In genomic region chr17:29244912-29245311, GRCm38 (mm10) we compare ENCODE assay signal across 9 mouse cellular contexts. TPM values are rescaled to one million over a fixed set of nuclear protein-coding genes. Genes with fewer than 3 reads are reported as not detected.
A peak's percentile ranks its signal among the peaks of the same experiment; 100 is the strongest.
DNase-seq lines count a peak whose midpoint lies in the region; ATAC-seq and TF ChIP-seq lines count a peak whose summit lies in the region.
"Had no signal": no experiment of that assay in that cellular context is flagged by ENCODE, and none has a peak within 500 bp of the region (broad histone marks: within the 10 kb centered on the region; RNA-seq: fewer than 3 reads in every experiment).

No protein-coding gene starts in this region.

- H3K4me3 ChIP-seq in neural tube, embryonic 13.5 days = no peak overlapping the region
- no peak overlapping the region for H3K4me3 ChIP-seq in forebrain, embryonic 13.5 days
- H3K4me3 ChIP-seq in limb, embryonic 14.5 days (replicated peaks; ENCODE audit: low read length) = no peak overlapping the region

- H3K36me3 ChIP-seq in neural tube, embryonic 13.5 days = peaks cover 3% of the 10 kb centered on the region
- H3K36me3 ChIP-seq in forebrain, embryonic 13.5 days (ENCODE audit: poor library complexity, severe bottlenecking) = peaks cover 8% of the 10 kb centered on the region
- H3K36me3 ChIP-seq in limb, embryonic 14.5 days (ENCODE audit: control insufficient read depth, insufficient read depth, low read length) = peaks cover 7% of the 10 kb centered on the region; the same call in 1 of the 2 replicates

- TF ChIP-seq POLR2A in limb, embryonic 14.5 days (IDR thresholded peaks at IDR 0.05; ENCODE audit: borderline replicate concordance, extremely low read depth, insufficient read depth, insufficient read length) = no peak

- no peaks in the 10 kb centered on the region for H3K9me3 ChIP-seq in neural tube, embryonic 13.5 days
- H3K9me3 ChIP-seq in forebrain, embryonic 13.5 days (replicated peaks) = no peaks in the 10 kb centered on the region
- H3K9me3 ChIP-seq in limb, embryonic 14.5 days (ENCODE audit: control insufficient read depth, low read length) = no peaks in the 10 kb centered on the region

- peaks cover 42% of the 10 kb centered on the region for H3K4me1 ChIP-seq in neural tube, embryonic 13.5 days (replicated peaks)
- H3K4me1 ChIP-seq in forebrain, embryonic 13.5 days = peaks cover 33% of the 10 kb centered on the region
- H3K4me1 ChIP-seq in limb, embryonic 14.5 days (ENCODE audit: control insufficient read depth, insufficient read depth, low read length) = peaks cover 19% of the 10 kb centered on the region

- H3K27ac ChIP-seq in neural tube, embryonic 13.5 days (replicated peaks) = peak overlapping the region; percentile 74
- H3K27ac ChIP-seq in forebrain, embryonic 13.5 days = peak overlapping the region; percentile 54; the same call in 1 of the 2 replicates
- H3K27ac ChIP-seq in limb, embryonic 14.5 days (replicated peaks; ENCODE audit: low read depth, low read length) = no peak overlapping the region

- peaks cover 5% of the 10 kb centered on the region; the same call in 1 of the 2 replicates for H3K27me3 ChIP-seq in neural tube, embryonic 13.5 days
- H3K27me3 ChIP-seq in forebrain, embryonic 13.5 days = 0 out of 2 replicates have a peak, but pooled peaks cover 4% of the 10 kb centered on the region
- H3K27me3 ChIP-seq in limb, embryonic 14.5 days (ENCODE audit: control insufficient read depth, insufficient read depth, low read length) = no peaks in the 10 kb centered on the region

- 13% methylated on average over 11 of the region's 12 CpGs for WGBS in neural tube, embryonic 13.5 days
- WGBS in forebrain, embryonic 13.5 days = 49% methylated on average over 11 of the region's 12 CpGs
- WGBS in limb, embryonic 14.5 days = 10% methylated on average over 11 of the region's 12 CpGs

- intact Hi-C loops in heart, postnatal 36 days (cut with DNase I) = no loop called here

- peak overlapping the region; percentile 41 for H3K9ac ChIP-seq in neural tube, embryonic 13.5 days
- H3K9ac ChIP-seq in forebrain, embryonic 13.5 days = peak overlapping the region; percentile 26; the same call in 1 of the 2 replicates
- H3K9ac ChIP-seq in limb, embryonic 14.5 days (ENCODE audit: low read depth, low read length, severe bottlenecking) = 0 out of 2 replicates have a peak overlapping the region, but pooled peaks have one; percentile 21

- ATAC-seq in neural tube, embryonic 13.5 days (ENCODE audit: low read depth) = no peak
- no peak for ATAC-seq in forebrain, embryonic 13.5 days
- ATAC-seq in limb, embryonic 14.5 days (ENCODE audit: low FRiP score, low read depth) = no peak

- DNase-seq in neural tube, embryonic 10.5 days (ENCODE audit: extremely low spot score, low spot score) = no peak
- DNase-seq in limb, embryonic 14.5 days (ENCODE audit: low spot score) = no peak
- no peak for DNase-seq in adrenal gland, adult 8-10 months
- no peak for DNase-seq in ovary, adult 18-20 months (ENCODE audit: low spot score)
- DNase-seq in heart, postnatal 36 days = no peak
- DNase-seq: cerebellum, adult 9-10 months had no signal

- H3K4me2 ChIP-seq in neural tube, embryonic 13.5 days = no peak overlapping the region; the same call in 1 of the 2 replicates
- no peak overlapping the region for H3K4me2 ChIP-seq in forebrain, embryonic 13.5 days
- H3K4me2 ChIP-seq in limb, embryonic 14.5 days (replicated peaks; ENCODE audit: low read depth, low read length, severe bottlenecking) = peak overlapping the region; percentile 21; the same call in 1 of the 2 replicates

RNA-seq across cellular contexts. Expression of gene Cpne5, which starts 6.9 kb away (rescaled TPM):
- polyA plus RNA-seq in neural tube, embryonic 13.5 days (2015; fragmentation: Nextera tagmentation; extraction: Ambion mirVana) = 21.6 and 23.4 TPM in 2 replicates
- 13.0 and 18.3 TPM in 2 replicates for polyA plus RNA-seq in forebrain, embryonic 13.5 days (2015; fragmentation: Nextera tagmentation; extraction: Ambion mirVana)
- 14.7 and 17.9 TPM in 2 replicates for polyA plus RNA-seq in limb, embryonic 14.5 days (2012; rRNA removed)
- polyA plus RNA-seq in limb, embryonic 14.5 days (2014; fragmentation: Nextera tagmentation; extraction: Ambion mirVana) = 13.3 and 14.7 TPM in 2 replicates
- under 1 TPM; 0.22 to 0.52 (median 0.37) TPM for total RNA-seq in adrenal gland, adult 8-10 months (2022)
- total RNA-seq in heart, postnatal 36 days (2021) = 1 to 10 TPM; 2.8 to 4.6 TPM
- total RNA-seq: gastrocnemius, adult 18-20 months had no signal

RNA-seq across cellular contexts. Expression of gene Ppil1, which starts 19.1 kb away (rescaled TPM):
- polyA plus RNA-seq in neural tube, embryonic 13.5 days (2015; fragmentation: Nextera tagmentation; extraction: Ambion mirVana) = 100 and 110 TPM in 2 replicates
- 151 and 157 TPM in 2 replicates for polyA plus RNA-seq in forebrain, embryonic 13.5 days (2015; fragmentation: Nextera tagmentation; extraction: Ambion mirVana)
- 76.5 and 78.5 TPM in 2 replicates for polyA plus RNA-seq in limb, embryonic 14.5 days (2012; rRNA removed)
- 130 and 132 TPM in 2 replicates for polyA plus RNA-seq in limb, embryonic 14.5 days (2014; fragmentation: Nextera tagmentation; extraction: Ambion mirVana)
- 10 to 100 TPM; 24.3 to 27.2 (median 25.8) TPM for total RNA-seq in adrenal gland, adult 8-10 months (2022)
- 10 to 100 TPM; 27.0 to 27.2 TPM for total RNA-seq in heart, postnatal 36 days (2021)

RNA-seq across cellular contexts. Expression of gene BC004004, which starts 23.7 kb away (rescaled TPM):
- polyA plus RNA-seq in neural tube, embryonic 13.5 days (2015; fragmentation: Nextera tagmentation; extraction: Ambion mirVana) = 98.2 and 125 TPM in 2 replicates
- 78.7 and 83.5 TPM in 2 replicates for polyA plus RNA-seq in forebrain, embryonic 13.5 days (2015; fragmentation: Nextera tagmentation; extraction: Ambion mirVana)
- polyA plus RNA-seq in limb, embryonic 14.5 days (2012; rRNA removed) = 58.7 and 64.6 TPM in 2 replicates
- polyA plus RNA-seq in limb, embryonic 14.5 days (2014; fragmentation: Nextera tagmentation; extraction: Ambion mirVana) = 85.3 and 87.6 TPM in 2 replicates
- 100 to 1,000 TPM in 3 of 4 experiments, 10 to 100 TPM in 1; 96.9 to 138 (median 122) TPM for total RNA-seq in adrenal gland, adult 8-10 months (2022)
- 100 to 1,000 TPM; 228 to 258 TPM for total RNA-seq in heart, postnatal 36 days (2021)
